Mouse (Mus musculus): ENCODE measurements around the gene Rcan1. TPM values are rescaled to one million over a fixed set of nuclear protein-coding genes. Genes with fewer than 3 reads are reported as not detected.

The Rcan1 gene
- polyA plus RNA-seq, 1 experiment: 44.4 TPM

GRCm38 (mm10) chr16:92393732-92394131 is 76.9 kb downstream of the Rcan1 start:
- DNase-seq: peak; percentile 29
- H3K4me1 ChIP-seq (ENCODE audit: control insufficient read depth, insufficient read depth, low read length): 0 out of 2 replicates have a peak, but pooled peaks cover 3% of the 10 kb centered on the region
- H3K4me3 ChIP-seq (ENCODE audit: insufficient read depth, low read depth, low read length): no peak overlapping the region
- TF ChIP-seq POLR2A (IDR thresholded peaks at IDR 0.05; ENCODE audit: low read depth, low read length): no peak
- peak; percentile 55 for TF ChIP-seq CTCF (conservative IDR thresholded peaks at IDR 0.05; ENCODE audit: insufficient read depth, insufficient read length, low read depth, low read length)
- no peaks in the 10 kb centered on the region for H3K27me3 ChIP-seq (replicated peaks; ENCODE audit: control insufficient read depth, insufficient read depth, low read length)
- no peak overlapping the region for H3K27ac ChIP-seq (ENCODE audit: insufficient read depth, low read depth, low read length)
- WGBS: 80% methylated on average over 3 of the region's 3 CpGs
- no peaks in the 10 kb centered on the region; the same call in 1 of the 2 replicates for H3K36me3 ChIP-seq (ENCODE audit: control insufficient read depth, insufficient read depth, low read length)

DNA sequence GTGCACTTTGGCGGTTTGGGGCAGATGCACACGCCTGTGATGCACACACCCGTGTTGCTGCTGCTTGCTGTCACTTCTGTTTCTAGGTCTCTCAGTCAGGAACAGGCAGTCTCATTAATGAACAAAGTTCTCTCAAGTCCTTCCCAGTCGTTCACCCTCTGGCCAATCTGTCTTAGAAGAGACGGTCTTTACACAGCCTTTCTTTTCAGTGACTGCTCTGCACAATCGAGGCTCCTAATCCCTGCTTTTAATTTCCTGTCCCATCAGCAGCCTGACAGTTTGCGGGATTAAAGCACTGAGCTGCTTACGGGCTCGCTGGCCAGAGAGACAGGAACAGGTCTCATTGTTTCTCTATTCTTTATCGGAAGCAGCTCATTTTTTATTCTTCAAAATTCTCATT is 83.0 kb downstream of the Rcan1 start:
- no peak for TF ChIP-seq POLR2A (IDR thresholded peaks at IDR 0.05; ENCODE audit: low read depth, low read length)
- TF ChIP-seq CTCF (conservative IDR thresholded peaks at IDR 0.05; ENCODE audit: insufficient read depth, insufficient read length, low read depth, low read length): no peak
- WGBS: 71% methylated on average over 10 of the region's 10 CpGs
- H3K36me3 ChIP-seq (ENCODE audit: control insufficient read depth, insufficient read depth, low read length): no peaks in the 10 kb centered on the region

DNA sequence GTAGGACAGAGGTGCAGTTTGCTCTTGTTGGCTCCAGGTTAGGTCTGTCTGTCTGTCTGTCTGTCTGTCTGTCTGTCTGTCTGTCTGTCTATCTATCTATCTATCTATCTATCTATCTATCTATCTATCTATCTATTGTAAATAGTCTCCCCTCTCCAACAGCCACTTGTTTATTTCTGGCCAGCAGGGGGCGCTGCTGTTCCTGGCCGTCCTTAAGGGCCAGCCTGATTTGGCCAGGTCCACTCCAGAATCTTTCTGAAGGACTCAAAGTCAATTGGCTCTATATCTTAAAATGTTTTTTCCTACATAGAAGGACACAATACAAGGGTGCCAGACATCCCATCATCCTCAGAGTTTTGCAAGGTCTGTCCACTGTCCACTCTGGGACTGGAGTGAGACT is 85.6 kb downstream of the Rcan1 start:
- peak; percentile 73 for DNase-seq
- 4% methylated on average over 2 of the region's 2 CpGs for WGBS
- no peaks in the 10 kb centered on the region for H3K27me3 ChIP-seq (replicated peaks; ENCODE audit: control insufficient read depth, insufficient read depth, low read length)
- TF ChIP-seq POLR2A (IDR thresholded peaks at IDR 0.05; ENCODE audit: low read depth, low read length): no peak
- TF ChIP-seq CTCF (conservative IDR thresholded peaks at IDR 0.05; ENCODE audit: insufficient read depth, insufficient read length, low read depth, low read length): peak; percentile 74
- no peaks in the 10 kb centered on the region for H3K4me1 ChIP-seq (ENCODE audit: control insufficient read depth, insufficient read depth, low read length)
- no peak overlapping the region for H3K4me3 ChIP-seq (ENCODE audit: insufficient read depth, low read depth, low read length)
- H3K36me3 ChIP-seq (ENCODE audit: control insufficient read depth, insufficient read depth, low read length): no peaks in the 10 kb centered on the region
- no peak overlapping the region for H3K27ac ChIP-seq (ENCODE audit: insufficient read depth, low read depth, low read length)

More for the DNA sequence above, 83.0 kb downstream of the Rcan1 start:
- H3K4me3 ChIP-seq (ENCODE audit: insufficient read depth, low read depth, low read length): no peak overlapping the region
- H3K27me3 ChIP-seq (replicated peaks; ENCODE audit: control insufficient read depth, insufficient read depth, low read length): no peaks in the 10 kb centered on the region
- DNase-seq: no peak
- H3K27ac ChIP-seq (ENCODE audit: insufficient read depth, low read depth, low read length): no peak overlapping the region
- no peaks in the 10 kb centered on the region for H3K4me1 ChIP-seq (ENCODE audit: control insufficient read depth, insufficient read depth, low read length)

GRCm38 (mm10) chr16:92383412-92383811 is 87.3 kb downstream of the Rcan1 start:
- TF ChIP-seq POLR2A (IDR thresholded peaks at IDR 0.05; ENCODE audit: low read depth, low read length) (no peak), CTCF (conservative IDR thresholded peaks at IDR 0.05; ENCODE audit: insufficient read depth, insufficient read length, low read depth, low read length) (0 out of 2 replicates have a peak, but pooled peaks have one; percentile 4)
- H3K4me3 ChIP-seq (ENCODE audit: insufficient read depth, low read depth, low read length): no peak overlapping the region
- no peaks in the 10 kb centered on the region for H3K36me3 ChIP-seq (ENCODE audit: control insufficient read depth, insufficient read depth, low read length)
- H3K27me3 ChIP-seq (replicated peaks; ENCODE audit: control insufficient read depth, insufficient read depth, low read length): no peaks in the 10 kb centered on the region
- DNase-seq: no peak
- H3K4me1 ChIP-seq (ENCODE audit: control insufficient read depth, insufficient read depth, low read length): no peaks in the 10 kb centered on the region
- H3K27ac ChIP-seq (ENCODE audit: insufficient read depth, low read depth, low read length): no peak overlapping the region

GRCm38 (mm10) chr16:92382508-92382907 is 88.2 kb downstream of the Rcan1 start:
- WGBS: 43% methylated on average over 6 of the region's 6 CpGs
- no peak overlapping the region for H3K27ac ChIP-seq (ENCODE audit: insufficient read depth, low read depth, low read length)
- no peaks in the 10 kb centered on the region for H3K4me1 ChIP-seq (ENCODE audit: control insufficient read depth, insufficient read depth, low read length)
- H3K27me3 ChIP-seq (replicated peaks; ENCODE audit: control insufficient read depth, insufficient read depth, low read length): no peaks in the 10 kb centered on the region
- H3K4me3 ChIP-seq (ENCODE audit: insufficient read depth, low read depth, low read length): no peak overlapping the region
- TF ChIP-seq CTCF (conservative IDR thresholded peaks at IDR 0.05; ENCODE audit: insufficient read depth, insufficient read length, low read depth, low read length) (no peak), POLR2A (IDR thresholded peaks at IDR 0.05; ENCODE audit: low read depth, low read length) (no peak)
- no peak for DNase-seq
- no peaks in the 10 kb centered on the region for H3K36me3 ChIP-seq (ENCODE audit: control insufficient read depth, insufficient read depth, low read length)

- Histone ChIP-seq H3K27me3 (replicated peaks; ENCODE audit: control insufficient read depth, insufficient read depth, low read length) (no peaks in the 10 kb centered on the region), H3K4me1 (ENCODE audit: control insufficient read depth, insufficient read depth, low read length) (no peaks in the 10 kb centered on the region), H3K27ac (ENCODE audit: insufficient read depth, low read depth, low read length) (no peak overlapping the region), H3K36me3 (ENCODE audit: control insufficient read depth, insufficient read depth, low read length) (no peaks in the 10 kb centered on the region), H3K4me3 (ENCODE audit: insufficient read depth, low read depth, low read length) (no peak overlapping the region)
- no peak for DNase-seq
- WGBS: 62% methylated on average over 6 of the region's 6 CpGs
- TF ChIP-seq POLR2A (IDR thresholded peaks at IDR 0.05; ENCODE audit: low read depth, low read length) (no peak), CTCF (conservative IDR thresholded peaks at IDR 0.05; ENCODE audit: insufficient read depth, insufficient read length, low read depth, low read length) (no peak)
Measured at GRCm38 (mm10) chr16:92381092-92381491, 89.6 kb downstream of the Rcan1 start.

DNA sequence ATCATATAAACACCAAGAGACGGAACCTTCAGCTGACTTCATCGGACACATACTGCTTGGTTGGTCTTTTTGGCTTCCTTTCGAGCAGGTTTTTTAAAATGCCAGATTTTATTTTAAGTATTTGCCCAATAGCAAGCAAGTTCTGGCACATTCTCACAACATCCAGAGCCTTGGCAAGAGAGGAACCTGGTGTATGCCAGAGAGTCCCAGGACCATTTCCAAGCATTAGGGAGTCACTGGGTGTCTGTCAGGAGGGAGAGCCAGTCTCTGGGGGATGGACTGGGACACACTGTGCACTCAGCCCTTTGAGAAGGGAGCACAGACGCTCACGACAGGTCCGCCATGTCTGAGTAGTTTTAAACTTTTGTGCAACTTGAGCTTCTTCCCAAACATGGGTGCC is 93.7 kb downstream of the Rcan1 start:
- no peak overlapping the region for H3K27ac ChIP-seq (ENCODE audit: insufficient read depth, low read depth, low read length)
- no peaks in the 10 kb centered on the region for H3K36me3 ChIP-seq (ENCODE audit: control insufficient read depth, insufficient read depth, low read length)
- TF ChIP-seq CTCF (conservative IDR thresholded peaks at IDR 0.05; ENCODE audit: insufficient read depth, insufficient read length, low read depth, low read length) (no peak), POLR2A (IDR thresholded peaks at IDR 0.05; ENCODE audit: low read depth, low read length) (no peak)
- no peak overlapping the region for H3K4me3 ChIP-seq (ENCODE audit: insufficient read depth, low read depth, low read length)
- H3K27me3 ChIP-seq (replicated peaks; ENCODE audit: control insufficient read depth, insufficient read depth, low read length): no peaks in the 10 kb centered on the region
- no peaks in the 10 kb centered on the region for H3K4me1 ChIP-seq (ENCODE audit: control insufficient read depth, insufficient read depth, low read length)
- WGBS: 92% methylated on average over 6 of the region's 6 CpGs
- no peak for DNase-seq
